Mouse (Mus musculus) midbrain, embryonic 11.5 days (tissue): ENCODE results near the gene Dlx5. TPM values are rescaled to one million over a fixed set of nuclear protein-coding genes. Genes with fewer than 3 reads are reported as not detected.

ENCODE experiments used
- ATAC-seq: fragments of 200-750 bp; cut with Nextera tagmentation; 2 replicates; pipeline ENCODE4 v1.8.0; 2017; ENCODE audit warnings: moderate TSS enrichment, moderate library complexity; ENCODE audit not compliant: low FRiP score
- DNase-seq: peaks from one replicate; pipeline ENCODE4 v3.0.0; 2015; ENCODE audit warnings: low spot score; ENCODE audit errors: missing footprints
- H3K27ac ChIP-seq: fragments of 300-500 bp; sonication (generic); 2 replicates; pipeline ENCODE4 v1.5.1; 2014; ENCODE audit warnings: low read depth, low read length
- H3K27me3 ChIP-seq: fragments of 300-500 bp; sonication (generic); 2 replicates; pipeline ENCODE4 v1.6.1; 2014; ENCODE audit warnings: mild to moderate bottlenecking, low read length, moderate library complexity, mixed read lengths; ENCODE audit not compliant: control insufficient read depth, insufficient read depth
- H3K36me3 ChIP-seq: fragments of 300-500 bp; sonication (generic); 2 replicates; pipeline ENCODE4 v1.6.1; 2014; ENCODE audit warnings: mild to moderate bottlenecking, low read length, moderate library complexity, mixed read lengths; ENCODE audit not compliant: control insufficient read depth, insufficient read depth
- H3K4me1 ChIP-seq: fragments of 300-500 bp; sonication (generic); 2 replicates; pipeline ENCODE4 v1.6.1; 2014; ENCODE audit warnings: low read length; ENCODE audit not compliant: control insufficient read depth, insufficient read depth
- H3K4me2 ChIP-seq: fragments of 300-500 bp; sonication (generic); 2 replicates; pipeline ENCODE4 v1.6.1; 2014; ENCODE audit warnings: mild to moderate bottlenecking, moderate library complexity
- H3K4me3 ChIP-seq: fragments of 300-500 bp; sonication (generic); 2 replicates; pipeline ENCODE4 v1.5.1; 2014; ENCODE audit warnings: low read depth, low read length
- H3K9ac ChIP-seq: fragments of 300-500 bp; sonication (generic); 2 replicates; pipeline ENCODE4 v1.6.1; 2014; ENCODE audit warnings: low read length
- H3K9me3 ChIP-seq: fragments of 300-500 bp; sonication (generic); 2 replicates; pipeline ENCODE4 v1.6.1; 2016; ENCODE audit warnings: low read length; ENCODE audit not compliant: control insufficient read depth
- WGBS: fragments of 180-500 bp; shearing (Covaris S2); extraction: QIAGEN DNeasy Blood & Tissue Kit; methylation state at CpG from one replicate; pipeline ENCODE4 v1.1.7; 2014; 5-methylcytosine and 5-hydroxymethylcytosine counted together
- polyA plus RNA-seq: library from polyadenylated mRNA; unstranded; fragments of >200 nt; fragmentation: Nextera tagmentation; extraction: Ambion mirVana; gene quantifications from 2 replicates; pipeline ENCODE4 v1.2.1, GENCODE M21; 2014

Dlx5 gene
- polyA plus RNA-seq, 1 experiment from 2014 or later = 5.2 TPM

GRCm38 (mm10) chr6:6877981-6878840 is 3.7 kb downstream of the Dlx5 start:
- WGBS = under 1% methylated on average over 34 of the region's 34 CpGs
- Histone ChIP-seq H3K27ac (no peak overlapping the region), H3K36me3 (no peaks in the 10 kb centered on the region), H3K4me3 (no peak overlapping the region), H3K4me1 (peaks cover 9% of the 10 kb centered on the region; the same call in 1 of the 2 replicates), H3K9me3 (no peaks in the 10 kb centered on the region), H3K4me2 (no peak overlapping the region), H3K27me3 (peaks cover 97% of the 10 kb centered on the region), H3K9ac (no peak overlapping the region)
- ATAC-seq (peak; percentile 16), DNase-seq (no peak)

GRCm38 (mm10) chr6:6877346-6877910 is 4.5 kb downstream of the Dlx5 start:
- peaks cover 9% of the 10 kb centered on the region; the same call in 1 of the 2 replicates for H3K4me1 ChIP-seq
- H3K4me2 ChIP-seq = no peak overlapping the region
- ATAC-seq = no peak
- H3K36me3 ChIP-seq = no peaks in the 10 kb centered on the region
- peak; percentile 92 for DNase-seq
- no peak overlapping the region for H3K9ac ChIP-seq
- H3K27me3 ChIP-seq = peaks cover 97% of the 10 kb centered on the region
- 8% methylated on average over 5 of the region's 5 CpGs for WGBS
- no peaks in the 10 kb centered on the region for H3K9me3 ChIP-seq
- no peak overlapping the region for H3K4me3 ChIP-seq
- no peak overlapping the region for H3K27ac ChIP-seq

- peak; percentile 92 for DNase-seq
- peaks cover 9% of the 10 kb centered on the region; the same call in 1 of the 2 replicates for H3K4me1 ChIP-seq
- no peak overlapping the region for H3K9ac ChIP-seq
- no peak overlapping the region for H3K27ac ChIP-seq
- no peak overlapping the region for H3K4me2 ChIP-seq
- WGBS = 10% methylated on average over 7 of the region's 7 CpGs
- no peak overlapping the region for H3K4me3 ChIP-seq
- H3K27me3 ChIP-seq = peaks cover 97% of the 10 kb centered on the region
- H3K9me3 ChIP-seq = no peaks in the 10 kb centered on the region
- no peak for ATAC-seq
- no peaks in the 10 kb centered on the region for H3K36me3 ChIP-seq
Measured at GRCm38 (mm10) chr6:6876731-6877130, 5.2 kb downstream of the Dlx5 start.

GRCm38 (mm10) chr6:6876231-6876630 is 5.7 kb downstream of the Dlx5 start:
- no peak for ATAC-seq
- Histone ChIP-seq H3K27ac (no peak overlapping the region), H3K27me3 (peaks cover 97% of the 10 kb centered on the region), H3K9me3 (no peaks in the 10 kb centered on the region), H3K9ac (no peak overlapping the region), H3K4me2 (no peak overlapping the region), H3K4me3 (no peak overlapping the region), H3K36me3 (no peaks in the 10 kb centered on the region), H3K4me1 (peaks cover 4% of the 10 kb centered on the region; the same call in 1 of the 2 replicates)
- WGBS = 2% methylated on average over 2 of the region's 2 CpGs
- peak; percentile 91 for DNase-seq

GRCm38 (mm10) chr6:6875676-6876075 is 6.2 kb downstream of the Dlx5 start:
- H3K27ac ChIP-seq = no peak overlapping the region
- no peak overlapping the region for H3K4me3 ChIP-seq
- H3K4me1 ChIP-seq = no peaks in the 10 kb centered on the region
- H3K27me3 ChIP-seq = peaks cover 97% of the 10 kb centered on the region
- no peak overlapping the region for H3K9ac ChIP-seq
- peak; percentile 91 for DNase-seq
- no peak overlapping the region for H3K4me2 ChIP-seq
- under 1% methylated on average over 9 of the region's 9 CpGs for WGBS
- ATAC-seq = no peak
- no peaks in the 10 kb centered on the region for H3K36me3 ChIP-seq
- no peaks in the 10 kb centered on the region for H3K9me3 ChIP-seq

GRCm38 (mm10) chr6:6875136-6875535 is 6.7 kb downstream of the Dlx5 start:
- no peak for ATAC-seq
- 1% methylated on average over 11 of the region's 11 CpGs for WGBS
- H3K36me3 ChIP-seq = no peaks in the 10 kb centered on the region
- H3K4me2 ChIP-seq = no peak overlapping the region
- H3K9me3 ChIP-seq = no peaks in the 10 kb centered on the region
- H3K27me3 ChIP-seq = peaks cover 97% of the 10 kb centered on the region
- no peak overlapping the region for H3K9ac ChIP-seq
- no peak overlapping the region for H3K27ac ChIP-seq
- H3K4me3 ChIP-seq = no peak overlapping the region
- DNase-seq = peak; percentile 93
- H3K4me1 ChIP-seq = no peaks in the 10 kb centered on the region

GRCm38 (mm10) chr6:6874073-6874771 is 7.7 kb downstream of the Dlx5 start:
- ATAC-seq = peak; percentile 14; the same call in 1 of the 2 replicates

GRCm38 (mm10) chr6:6873476-6874072 is 8.3 kb downstream of the Dlx5 start:
- no peak overlapping the region for H3K4me3 ChIP-seq
- H3K9me3 ChIP-seq = no peaks in the 10 kb centered on the region
- H3K36me3 ChIP-seq = no peaks in the 10 kb centered on the region
- H3K27ac ChIP-seq = no peak overlapping the region
- H3K27me3 ChIP-seq = peaks cover 96% of the 10 kb centered on the region
- no peak overlapping the region for H3K4me2 ChIP-seq
- under 1% methylated on average over 19 of the region's 19 CpGs for WGBS
- DNase-seq = peak; percentile 94
- H3K9ac ChIP-seq = no peak overlapping the region
- H3K4me1 ChIP-seq = no peaks in the 10 kb centered on the region
- ATAC-seq = no peak

More at GRCm38 (mm10) chr6:6874073-6874771, 7.7 kb downstream of the Dlx5 start:
- Histone ChIP-seq H3K36me3 (no peaks in the 10 kb centered on the region), H3K9me3 (no peaks in the 10 kb centered on the region), H3K9ac (no peak overlapping the region), H3K4me3 (no peak overlapping the region), H3K27me3 (peaks cover 97% of the 10 kb centered on the region), H3K4me1 (no peaks in the 10 kb centered on the region), H3K27ac (no peak overlapping the region), H3K4me2 (no peak overlapping the region)
- peak; percentile 97 for DNase-seq
- under 1% methylated on average over 25 of the region's 25 CpGs for WGBS
